Mouse (Mus musculus): ENCODE results near the gene Eif3f. TPM values are rescaled to one million over a fixed set of nuclear protein-coding genes. Genes with fewer than 3 reads are reported as not detected.

The Eif3f gene
- polyA plus RNA-seq, 1 experiment: 351 TPM

DNA sequence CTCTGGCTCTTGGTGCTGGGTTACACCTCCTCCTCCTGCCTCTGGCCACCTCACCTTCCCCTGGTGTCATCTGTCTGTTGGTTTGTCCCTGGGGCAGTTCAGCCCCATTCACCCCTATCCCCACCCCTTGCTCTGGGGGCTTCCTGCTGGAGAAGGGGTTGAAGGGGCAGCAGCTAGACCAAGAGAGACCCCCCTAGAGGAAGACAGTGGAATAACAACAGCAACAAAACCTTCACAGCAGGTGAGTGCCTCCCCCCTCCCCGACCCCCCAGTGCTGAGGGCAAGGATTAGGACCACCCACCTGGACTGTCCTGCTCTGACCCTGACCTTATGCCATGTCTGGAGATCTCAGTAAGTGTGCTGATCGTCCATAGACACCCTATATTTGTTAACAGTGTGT lies 31.8 kb downstream of the Eif3f start:
- H3K4me1 ChIP-seq: 0 out of 2 replicates have a peak, but pooled peaks cover 5% of the 10 kb centered on the region
- no peak for TF ChIP-seq GATA1 (IDR thresholded peaks at IDR 0.05; ENCODE audit: borderline replicate concordance, low read length)
- TF ChIP-seq FLI1 (IDR thresholded peaks at IDR 0.05; ENCODE audit: low read length): no peak
- H3K4me3 ChIP-seq (replicated peaks): no peak overlapping the region
- H3K9me3 ChIP-seq: no peaks in the 10 kb centered on the region
- peaks cover 23% of the 10 kb centered on the region for H3K27me3 ChIP-seq (replicated peaks)
- H3K36me3 ChIP-seq (replicated peaks; ENCODE audit: low read length): no peaks in the 10 kb centered on the region

DNA sequence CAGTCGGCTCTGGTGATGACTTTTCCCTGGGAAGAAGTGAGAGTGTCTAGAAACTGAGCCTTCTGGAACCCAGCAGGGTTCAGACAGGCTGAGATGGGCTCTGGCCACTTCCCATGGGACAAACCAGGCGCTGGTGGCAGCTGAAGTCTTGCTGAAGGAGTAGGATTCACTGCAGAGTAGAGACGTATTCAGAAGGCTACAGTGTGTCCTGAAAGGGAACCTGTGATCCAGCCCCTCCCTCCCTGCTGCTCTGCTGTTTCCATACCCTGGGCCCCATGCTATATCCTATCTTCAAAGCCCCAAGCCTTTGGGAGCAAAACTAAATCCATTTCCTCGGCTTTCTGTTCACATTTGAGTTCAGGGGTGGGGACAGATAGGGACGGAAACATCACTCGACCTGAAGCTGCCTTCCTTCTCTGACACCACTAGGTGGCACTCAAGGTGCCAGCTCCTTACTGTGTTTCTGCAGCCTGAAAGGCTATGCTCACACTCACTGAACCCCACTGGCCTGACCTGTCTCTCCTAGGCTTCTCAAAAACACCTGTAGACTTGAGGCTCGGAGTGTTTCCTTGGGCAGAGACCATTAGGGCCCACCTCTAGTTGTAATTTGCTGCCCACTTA lies 32.6 kb downstream of the Eif3f start:
- no peaks in the 10 kb centered on the region for H3K9me3 ChIP-seq
- no peak for TF ChIP-seq FLI1 (IDR thresholded peaks at IDR 0.05; ENCODE audit: low read length)
- TF ChIP-seq GATA1 (IDR thresholded peaks at IDR 0.05; ENCODE audit: borderline replicate concordance, low read length): no peak
- 0 out of 2 replicates have a peak, but pooled peaks cover 5% of the 10 kb centered on the region for H3K4me1 ChIP-seq
- H3K36me3 ChIP-seq (replicated peaks; ENCODE audit: low read length): no peaks in the 10 kb centered on the region
- H3K27me3 ChIP-seq (replicated peaks): peaks cover 25% of the 10 kb centered on the region
- H3K4me3 ChIP-seq (replicated peaks): no peak overlapping the region

DNA sequence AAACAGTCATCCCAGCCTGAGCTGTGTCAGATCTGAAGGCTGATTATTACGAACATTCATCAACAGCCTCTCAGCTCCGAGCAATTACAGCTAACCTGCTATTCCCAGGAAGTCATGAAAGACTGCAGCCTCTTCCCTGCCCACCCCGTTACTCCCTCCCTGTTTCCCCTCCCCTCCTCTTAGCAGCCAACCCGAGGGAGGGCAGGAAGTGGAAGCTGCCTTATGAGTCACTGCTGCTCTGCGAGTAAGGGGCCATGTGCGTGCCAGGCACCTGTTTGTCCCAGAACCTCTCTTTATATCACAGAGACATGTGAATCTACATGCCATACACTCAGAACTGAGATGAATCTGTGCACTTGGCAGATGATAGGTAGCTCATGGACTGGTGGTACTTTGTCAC lies 34.0 kb downstream of the Eif3f start:
- Histone ChIP-seq H3K4me3 (replicated peaks) (no peak overlapping the region), H3K9me3 (no peaks in the 10 kb centered on the region), H3K36me3 (replicated peaks; ENCODE audit: low read length) (no peaks in the 10 kb centered on the region), H3K27me3 (replicated peaks) (peaks cover 17% of the 10 kb centered on the region), H3K4me1 (0 out of 2 replicates have a peak, but pooled peaks cover 5% of the 10 kb centered on the region)
- no peak for TF ChIP-seq GATA1 (IDR thresholded peaks at IDR 0.05; ENCODE audit: borderline replicate concordance, low read length)
- TF ChIP-seq FLI1 (IDR thresholded peaks at IDR 0.05; ENCODE audit: low read length): no peak

DNA sequence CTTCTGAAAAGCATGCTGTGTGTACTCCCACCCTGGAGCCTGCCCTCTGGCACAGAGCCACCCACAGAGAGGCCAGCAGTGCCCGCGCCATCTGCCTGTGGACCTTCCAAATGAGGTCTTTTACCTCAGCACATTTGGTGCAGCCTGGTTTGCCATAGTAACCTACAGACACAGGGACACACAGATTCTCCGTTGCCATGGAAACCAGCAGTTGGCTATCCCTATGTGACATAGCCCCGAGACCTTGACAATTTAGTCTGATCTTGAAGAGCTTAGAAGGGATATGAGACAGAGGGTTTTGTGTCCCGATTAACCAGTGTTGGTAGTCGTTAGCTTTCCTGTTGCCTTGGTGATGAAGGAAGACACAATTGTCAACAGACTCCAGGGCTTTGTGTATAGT lies 38.1 kb downstream of the Eif3f start:
- Histone ChIP-seq H3K9me3 (no peaks in the 10 kb centered on the region), H3K36me3 (replicated peaks; ENCODE audit: low read length) (no peaks in the 10 kb centered on the region), H3K4me3 (replicated peaks) (no peak overlapping the region), H3K4me1 (no peaks in the 10 kb centered on the region), H3K27me3 (replicated peaks) (peaks cover 15% of the 10 kb centered on the region)
- TF ChIP-seq FLI1 (IDR thresholded peaks at IDR 0.05; ENCODE audit: low read length) (no peak), GATA1 (IDR thresholded peaks at IDR 0.05; ENCODE audit: borderline replicate concordance, low read length) (no peak)

DNA sequence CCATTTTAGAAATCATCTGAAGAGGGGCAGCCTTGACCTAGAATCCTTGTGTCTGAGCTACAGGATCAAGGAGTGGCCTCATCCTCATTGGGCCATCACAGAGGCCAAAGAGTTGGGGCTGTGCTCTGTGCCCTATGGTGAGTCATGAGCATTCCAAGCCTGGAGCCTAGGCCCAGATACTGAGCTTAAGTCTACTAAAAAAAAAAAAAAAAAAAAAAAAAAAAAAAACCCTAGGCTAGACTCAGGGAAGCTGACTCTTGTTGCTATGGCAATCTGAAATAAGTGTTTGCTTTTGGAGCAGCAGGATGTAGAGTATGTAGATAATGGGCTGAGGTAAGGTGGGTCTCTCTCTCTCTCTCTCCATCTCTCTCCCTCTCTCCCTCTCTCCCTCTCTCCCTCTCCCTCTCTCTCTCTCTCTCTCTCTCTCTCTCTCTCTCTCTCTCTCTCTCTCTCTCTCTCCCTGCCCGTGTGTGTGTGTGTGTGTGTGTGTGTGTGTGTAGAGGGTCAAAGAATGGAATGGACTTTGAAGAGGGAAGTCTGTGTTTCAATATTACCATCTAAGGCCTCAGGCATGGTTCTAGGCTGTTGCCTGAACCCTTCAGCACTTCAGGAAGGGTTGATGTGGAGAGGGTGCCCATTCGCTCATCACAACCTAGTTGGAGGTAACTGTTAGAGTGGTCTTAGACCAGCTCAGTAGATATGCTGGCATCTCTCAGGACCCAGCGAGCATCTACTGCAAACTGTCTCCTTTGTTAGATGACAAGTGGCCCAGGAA lies 51.9 kb downstream of the Eif3f start:
- H3K9me3 ChIP-seq: no peaks in the 10 kb centered on the region
- H3K27me3 ChIP-seq (replicated peaks): peaks cover 2% of the 10 kb centered on the region
- TF ChIP-seq FLI1 (IDR thresholded peaks at IDR 0.05; ENCODE audit: low read length) (no peak), GATA1 (IDR thresholded peaks at IDR 0.05; ENCODE audit: borderline replicate concordance, low read length) (no peak)
- no peak overlapping the region for H3K4me3 ChIP-seq (replicated peaks)
- H3K4me1 ChIP-seq: no peaks in the 10 kb centered on the region
- H3K36me3 ChIP-seq (replicated peaks; ENCODE audit: low read length): no peaks in the 10 kb centered on the region

DNA sequence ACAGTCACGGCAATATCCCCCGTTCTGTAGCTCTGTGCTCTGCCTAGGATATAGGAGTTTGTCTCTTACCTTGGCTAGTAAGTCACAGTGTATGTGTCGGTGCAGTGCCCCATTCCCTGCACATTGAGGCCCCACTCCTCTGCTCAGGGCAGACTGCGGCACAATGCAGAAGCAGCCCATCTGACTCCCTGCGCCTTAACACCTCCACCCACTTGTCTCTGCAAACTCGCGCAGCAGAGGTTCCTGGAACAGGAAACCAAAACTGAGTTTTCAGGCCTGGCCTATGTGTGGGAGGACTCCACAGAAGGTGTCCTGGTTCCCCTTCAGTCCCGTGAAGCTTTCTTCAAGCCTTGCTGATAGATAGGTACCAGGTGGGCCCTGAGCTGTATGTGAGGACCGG lies 57.0 kb downstream of the Eif3f start:
- no peaks in the 10 kb centered on the region for H3K9me3 ChIP-seq
- H3K27me3 ChIP-seq (replicated peaks): peaks cover 3% of the 10 kb centered on the region
- no peaks in the 10 kb centered on the region for H3K36me3 ChIP-seq (replicated peaks; ENCODE audit: low read length)
- H3K4me1 ChIP-seq: no peaks in the 10 kb centered on the region
- no peak for TF ChIP-seq GATA1 (IDR thresholded peaks at IDR 0.05; ENCODE audit: borderline replicate concordance, low read length)
- no peak for TF ChIP-seq FLI1 (IDR thresholded peaks at IDR 0.05; ENCODE audit: low read length)
- H3K4me3 ChIP-seq (replicated peaks): no peak overlapping the region

Other genes with a start within 250 kb of the Eif3f start
- gene Olfr512, start 221.1 kb upstream of the Eif3f start, polyA plus RNA-seq (2012; ENCODE audit: insufficient read depth, low replicate concordance): 0.15 TPM in 1 of 2 replicates, not detected in the other
- not detected in 2 replicates for gene Olfr513, start 183.4 kb upstream of the Eif3f start, polyA plus RNA-seq (2012; ENCODE audit: insufficient read depth, low replicate concordance)
- gene Olfr514, start 108.4 kb upstream of the Eif3f start, polyA plus RNA-seq (2012; ENCODE audit: insufficient read depth, low replicate concordance): not detected in 2 replicates
- gene Olfr516, start 83.9 kb upstream of the Eif3f start, polyA plus RNA-seq (2012; ENCODE audit: insufficient read depth, low replicate concordance): not detected in 2 replicates
- gene Olfr517, start 62.0 kb upstream of the Eif3f start, polyA plus RNA-seq (2012; ENCODE audit: insufficient read depth, low replicate concordance): not detected in 2 replicates
- gene Olfr518, start 49.4 kb upstream of the Eif3f start, polyA plus RNA-seq (2012; ENCODE audit: insufficient read depth, low replicate concordance): 0.12 TPM in 1 of 2 replicates, not detected in the other
- not detected in 2 replicates for gene Olfr519, start 40.0 kb upstream of the Eif3f start, polyA plus RNA-seq (2012; ENCODE audit: insufficient read depth, low replicate concordance)
- 0.04 TPM in 1 of 2 replicates, not detected in the other for gene Nlrp10, start 4.2 kb upstream of the Eif3f start, polyA plus RNA-seq (2012; ENCODE audit: insufficient read depth, low replicate concordance)
- gene Tub, start 15.9 kb downstream of the Eif3f start, polyA plus RNA-seq (2012; ENCODE audit: insufficient read depth, low replicate concordance): 0.83 TPM in 1 of 2 replicates, not detected in the other
- 0.31 TPM in 1 of 2 replicates, not detected in the other for gene Ric3, start 148.9 kb downstream of the Eif3f start, polyA plus RNA-seq (2012; ENCODE audit: insufficient read depth, low replicate concordance)
- gene Lmo1, start 240.8 kb downstream of the Eif3f start, polyA plus RNA-seq (2012; ENCODE audit: insufficient read depth, low replicate concordance): 0.58 TPM in 1 of 2 replicates, not detected in the other